9 mouse cellular contexts compared by ENCODE assay signal in genomic region chr6:29402693-29403342, GRCm38 (mm10). TPM values are rescaled to one million over a fixed set of nuclear protein-coding genes. Genes with fewer than 3 reads are reported as not detected.
DNase-seq lines count a peak whose midpoint lies in the region; ATAC-seq and TF ChIP-seq lines count a peak whose summit lies in the region.
"Had no signal": no experiment of that assay in that cellular context is flagged by ENCODE, and none has a peak within 500 bp of the region (broad histone marks: within the 10 kb centered on the region; RNA-seq: fewer than 3 reads in every experiment).

No protein-coding gene starts in this region.

- H3K4me2 ChIP-seq in kidney, postnatal 0 days (ENCODE audit: low read length): peak overlapping the region; percentile 32; the same call in 1 of the 2 replicates
- peak overlapping the region; percentile 55 for H3K4me2 ChIP-seq in limb, embryonic 13.5 days (replicated peaks)
- peak overlapping the region; percentile 38 for H3K4me2 ChIP-seq in neural tube, embryonic 12.5 days (replicated peaks)

- no peak overlapping the region for H3K27ac ChIP-seq in kidney, postnatal 0 days
- H3K27ac ChIP-seq in limb, embryonic 13.5 days: no peak overlapping the region
- H3K27ac ChIP-seq in neural tube, embryonic 12.5 days: no peak overlapping the region

- H3K4me1 ChIP-seq in kidney, postnatal 0 days (replicated peaks; ENCODE audit: insufficient read depth, low read length): no peaks in the 10 kb centered on the region
- H3K4me1 ChIP-seq in limb, embryonic 13.5 days: peaks cover 13% of the 10 kb centered on the region
- H3K4me1 ChIP-seq in neural tube, embryonic 12.5 days: peaks cover 11% of the 10 kb centered on the region

- H3K9ac ChIP-seq in kidney, postnatal 0 days (ENCODE audit: low read depth, low read length): 0 out of 2 replicates have a peak overlapping the region, but pooled peaks have one; percentile 8
- no peak overlapping the region for H3K9ac ChIP-seq in limb, embryonic 13.5 days
- H3K9ac ChIP-seq in neural tube, embryonic 12.5 days: no peak overlapping the region

- H3K36me3 ChIP-seq in kidney, postnatal 0 days (ENCODE audit: insufficient read depth, low read length): no peaks in the 10 kb centered on the region
- H3K36me3 ChIP-seq in limb, embryonic 13.5 days: peaks cover 37% of the 10 kb centered on the region
- H3K36me3 ChIP-seq in neural tube, embryonic 12.5 days: 0 out of 2 replicates have a peak, but pooled peaks cover 2% of the 10 kb centered on the region

- no peaks in the 10 kb centered on the region for H3K9me3 ChIP-seq in kidney, postnatal 0 days (replicated peaks; ENCODE audit: low read length)
- H3K9me3 ChIP-seq in limb, embryonic 13.5 days: no peaks in the 10 kb centered on the region
- H3K9me3 ChIP-seq in neural tube, embryonic 12.5 days: no peaks in the 10 kb centered on the region

- DNase-seq in kidney, postnatal 0 days (ENCODE audit: low spot score): peak; percentile 37
- DNase-seq in kidney, adult 9 months: no peak
- peak; percentile 46 to 71 for DNase-seq in cerebellum, postnatal 25 days
- peak; percentile 63 for DNase-seq in gastrocnemius, postnatal 10 days
- no peak for DNase-seq in adipocyte (ENCODE audit: low spot score)
- no peak for DNase-seq in urinary bladder, postnatal 10 days (ENCODE audit: low spot score)

- H3K27me3 ChIP-seq in kidney, postnatal 0 days (ENCODE audit: insufficient read depth, low read length): no peaks in the 10 kb centered on the region
- no peaks in the 10 kb centered on the region for H3K27me3 ChIP-seq in limb, embryonic 13.5 days
- 0 out of 2 replicates have a peak, but pooled peaks cover 7% of the 10 kb centered on the region for H3K27me3 ChIP-seq in neural tube, embryonic 12.5 days (replicated peaks)

- H3K4me3 ChIP-seq in kidney, postnatal 0 days (replicated peaks; ENCODE audit: low read depth, low read length): no peak overlapping the region
- peak overlapping the region; percentile 28 for H3K4me3 ChIP-seq in limb, embryonic 13.5 days
- H3K4me3 ChIP-seq in neural tube, embryonic 12.5 days: no peak overlapping the region

- ATAC-seq in kidney, postnatal 0 days (replicated peaks; ENCODE audit: low FRiP score, low read depth): peak; percentile 33; the same call in 1 of the 2 replicates
- ATAC-seq in limb, embryonic 13.5 days (ENCODE audit: low FRiP score, low read depth): no peak
- ATAC-seq in neural tube, embryonic 12.5 days (ENCODE audit: low FRiP score, low read depth): no peak

- peak; percentile 53 for TF ChIP-seq CTCF in kidney, postnatal 0 days (IDR thresholded peaks at IDR 0.05; ENCODE audit: low read depth)

- WGBS in kidney, postnatal 0 days: 9% methylated on average over 33 of the region's 34 CpGs
- WGBS in limb, embryonic 13.5 days: 7% methylated on average over 33 of the region's 34 CpGs
- WGBS in neural tube, embryonic 12.5 days: 8% methylated on average over 34 of the region's 34 CpGs

RNA-seq across cellular contexts. Expression of gene Ccdc136, which starts 6.7 kb away (rescaled TPM):
- 12.1 and 13.8 TPM in 2 replicates for polyA plus RNA-seq in kidney, postnatal 0 days (2015; fragmentation: Nextera tagmentation; extraction: Ambion mirVana)
- total RNA-seq in gastrocnemius, postnatal 10 days (2021): 10 to 100 TPM; 13.4 to 15.2 TPM
- 28.2 and 31.6 TPM in 2 replicates for polyA plus RNA-seq in limb, embryonic 13.5 days (2015; fragmentation: Nextera tagmentation; extraction: Ambion mirVana)
- 33.1 and 39.9 TPM in 2 replicates for polyA plus RNA-seq in neural tube, embryonic 12.5 days (2016; fragmentation: Nextera tagmentation; extraction: Ambion mirVana)

RNA-seq across cellular contexts. Expression of gene Opn1sw, which starts 14.6 kb away (rescaled TPM):
- polyA plus RNA-seq in kidney, postnatal 0 days (2015; fragmentation: Nextera tagmentation; extraction: Ambion mirVana): 0.26 and 0.47 TPM in 2 replicates
- total RNA-seq in gastrocnemius, postnatal 10 days (2021): under 1 TPM; 0.26 to 0.47 TPM
- polyA plus RNA-seq in limb, embryonic 13.5 days (2015; fragmentation: Nextera tagmentation; extraction: Ambion mirVana): 0.56 and 1.2 TPM in 2 replicates
- 0.18 and 0.24 TPM in 2 replicates for polyA plus RNA-seq in neural tube, embryonic 12.5 days (2016; fragmentation: Nextera tagmentation; extraction: Ambion mirVana)
- polyA plus RNA-seq: spleen, adult 2 months had no signal

RNA-seq across cellular contexts. Expression of gene Flnc, which starts 30.2 kb away (rescaled TPM):
- 2.5 and 2.8 TPM in 2 replicates for polyA plus RNA-seq in kidney, postnatal 0 days (2015; fragmentation: Nextera tagmentation; extraction: Ambion mirVana)
- 100 to 1,000 TPM; 393 to 460 TPM for total RNA-seq in gastrocnemius, postnatal 10 days (2021)
- polyA plus RNA-seq in limb, embryonic 13.5 days (2015; fragmentation: Nextera tagmentation; extraction: Ambion mirVana): 17.4 and 21.7 TPM in 2 replicates
- 10.1 and 11.1 TPM in 2 replicates for polyA plus RNA-seq in neural tube, embryonic 12.5 days (2016; fragmentation: Nextera tagmentation; extraction: Ambion mirVana)

RNA-seq across cellular contexts. Expression of gene Calu, which starts 54.9 kb away (rescaled TPM):
- polyA plus RNA-seq in kidney, postnatal 0 days (2015; fragmentation: Nextera tagmentation; extraction: Ambion mirVana): 271 and 306 TPM in 2 replicates
- 100 to 1,000 TPM; 169 to 187 TPM for total RNA-seq in gastrocnemius, postnatal 10 days (2021)
- polyA plus RNA-seq in limb, embryonic 13.5 days (2015; fragmentation: Nextera tagmentation; extraction: Ambion mirVana): 436 and 476 TPM in 2 replicates
- 199 and 223 TPM in 2 replicates for polyA plus RNA-seq in neural tube, embryonic 12.5 days (2016; fragmentation: Nextera tagmentation; extraction: Ambion mirVana)

Comparison
In these comparisons a context has a peak if more than half of its experiments do, and no peak if none do; other contexts are left out.
1. DNase-seq: peak in kidney, postnatal 0 days (single experiment), cerebellum, postnatal 25 days (2 of 2) and gastrocnemius, postnatal 10 days (single experiment); none in kidney, adult 9 months (single experiment), adipocyte (single experiment) and urinary bladder, postnatal 10 days (single experiment).
2. Peak in every context shown above with its lines, with median percentiles within 50 percentile points of each other: H3K4me2 ChIP-seq.